Mouse (Mus musculus): ENCODE measurements around the gene Ryr3. TPM values are rescaled to one million over a fixed set of nuclear protein-coding genes. Genes with fewer than 3 reads are reported as not detected.

Gene Ryr3
- polyA plus RNA-seq, 2 experiments, result under 0.01 TPM; not detected in 1

DNA sequence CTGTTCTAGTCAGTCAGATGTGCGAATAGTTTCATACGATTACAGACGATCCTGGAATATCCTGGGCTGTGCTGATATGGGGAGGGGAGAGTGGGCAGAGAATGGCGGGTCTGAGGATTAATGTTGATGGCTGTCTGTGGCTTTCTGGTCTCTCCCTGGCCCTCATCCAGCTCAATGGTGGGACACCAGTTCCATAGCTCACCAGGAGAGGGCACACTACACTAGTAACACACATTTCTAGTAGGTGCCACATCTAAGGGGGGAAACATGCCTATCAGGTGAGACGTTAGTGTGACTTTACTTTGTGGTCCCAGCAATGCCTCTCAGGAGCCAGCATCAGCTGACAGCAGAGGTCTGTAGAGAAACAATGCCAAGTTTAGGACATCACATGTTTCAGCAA lies 451.9 kb downstream of the Ryr3 start:
- Histone ChIP-seq H3K36me3 (replicated peaks; ENCODE audit: control insufficient read depth, insufficient read depth, low read depth) (no peaks in the 10 kb centered on the region), H3K9ac (replicated peaks) (no peak overlapping the region), H3K27ac (no peak overlapping the region), H3K9me3 (ENCODE audit: control insufficient read depth, low read length) (no peaks in the 10 kb centered on the region), H3K4me1 (replicated peaks; ENCODE audit: control insufficient read depth in 2 of 2, insufficient read depth in 2 of 2, low read length in 1 of 2) (no peaks in the 10 kb centered on the region), H3K4me2 (ENCODE audit: low read depth) (no peak overlapping the region), H3K4me3 (ENCODE audit: insufficient read depth in 1 of 2, low read depth in 2 of 2, low read length in 2 of 2) (no peak overlapping the region), H3K27me3 (ENCODE audit: control insufficient read depth, insufficient read depth, low read length) (no peaks in the 10 kb centered on the region)
- DNase-seq (ENCODE audit: low read depth in 3 of 3, low spot score in 3 of 3) (no peak), ATAC-seq (ENCODE audit: insufficient read depth) (no peak)
- TF ChIP-seq CTCF (IDR thresholded peaks at IDR 0.05; ENCODE audit: low read depth), result peak; percentile 57
- TF ChIP-seq EP300 (IDR thresholded peaks at IDR 0.05; ENCODE audit: low read depth), result no peak
- 37% methylated on average over 5 of the region's 5 CpGs for WGBS (ENCODE audit: insufficient replicate concordance)

DNA sequence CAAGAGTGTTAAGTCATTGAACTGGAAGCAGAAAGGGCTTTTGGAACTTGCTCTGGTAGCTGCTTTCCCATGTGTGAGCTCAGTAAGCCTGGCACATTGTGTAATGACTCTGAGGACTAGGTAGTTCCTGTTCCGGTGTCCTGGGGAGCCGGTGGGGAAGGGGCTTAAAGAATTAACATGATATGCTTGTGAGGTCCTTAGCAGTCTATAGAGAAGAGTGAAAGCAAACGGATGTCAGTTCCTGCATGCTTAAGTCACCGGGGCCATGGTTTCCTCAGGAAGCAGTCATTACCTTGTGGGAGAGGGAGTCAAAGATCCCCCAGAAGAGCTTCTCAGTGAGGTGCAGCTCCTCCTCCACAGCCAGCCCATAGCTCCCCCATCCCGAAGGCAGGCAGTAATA lies 452.6 kb downstream of the Ryr3 start:
- Histone ChIP-seq H3K27me3 (ENCODE audit: control insufficient read depth, insufficient read depth, low read length) (no peaks in the 10 kb centered on the region), H3K4me2 (ENCODE audit: low read depth) (no peak overlapping the region), H3K9me3 (ENCODE audit: control insufficient read depth, low read length) (no peaks in the 10 kb centered on the region), H3K9ac (replicated peaks) (no peak overlapping the region), H3K36me3 (replicated peaks; ENCODE audit: control insufficient read depth, insufficient read depth, low read depth) (no peaks in the 10 kb centered on the region), H3K4me1 (replicated peaks; ENCODE audit: control insufficient read depth in 2 of 2, insufficient read depth in 2 of 2, low read length in 1 of 2) (no peaks in the 10 kb centered on the region), H3K4me3 (ENCODE audit: insufficient read depth in 1 of 2, low read depth in 2 of 2, low read length in 2 of 2) (no peak overlapping the region), H3K27ac (no peak overlapping the region)
- TF ChIP-seq EP300 (IDR thresholded peaks at IDR 0.05; ENCODE audit: low read depth) (no peak), CTCF (IDR thresholded peaks at IDR 0.05; ENCODE audit: low read depth) (no peak)
- ATAC-seq (ENCODE audit: insufficient read depth) (no peak), DNase-seq (ENCODE audit: low read depth in 3 of 3, low spot score in 3 of 3) (no peak)
- 12% methylated on average over 5 of the region's 5 CpGs for WGBS (ENCODE audit: insufficient replicate concordance)

DNA sequence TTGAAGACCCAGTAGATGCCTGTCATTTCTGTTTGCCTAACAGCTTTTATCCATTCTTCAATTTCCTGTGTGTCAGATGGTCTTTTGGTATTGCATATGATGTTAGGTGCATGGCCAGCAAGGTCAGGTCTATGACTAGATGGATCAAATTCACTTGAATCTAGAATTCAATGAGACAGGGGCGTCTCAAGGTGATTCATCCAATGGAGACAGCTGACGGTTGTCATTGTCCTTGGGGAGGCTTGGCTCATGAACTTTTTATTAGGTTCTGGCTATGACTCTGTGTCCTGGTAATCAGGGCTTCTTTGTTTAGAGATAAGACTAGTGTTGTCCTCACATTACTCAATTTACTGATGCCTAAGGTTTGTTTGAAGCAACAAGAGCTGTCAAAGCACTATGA lies 454.9 kb downstream of the Ryr3 start:
- no peak for ATAC-seq (ENCODE audit: insufficient read depth)
- TF ChIP-seq EP300 (IDR thresholded peaks at IDR 0.05; ENCODE audit: low read depth), result no peak
- TF ChIP-seq CTCF (IDR thresholded peaks at IDR 0.05; ENCODE audit: low read depth), result no peak
- no peak overlapping the region for H3K4me2 ChIP-seq (ENCODE audit: low read depth)
- no peaks in the 10 kb centered on the region for H3K4me1 ChIP-seq (replicated peaks; ENCODE audit: control insufficient read depth in 2 of 2, insufficient read depth in 2 of 2, low read length in 1 of 2)
- DNase-seq (ENCODE audit: low read depth in 3 of 3, low spot score in 3 of 3), result no peak
- H3K9me3 ChIP-seq (ENCODE audit: control insufficient read depth, low read length), result no peaks in the 10 kb centered on the region
- H3K36me3 ChIP-seq (replicated peaks; ENCODE audit: control insufficient read depth, insufficient read depth, low read depth), result no peaks in the 10 kb centered on the region
- no peak overlapping the region for H3K27ac ChIP-seq
- no peaks in the 10 kb centered on the region for H3K27me3 ChIP-seq (ENCODE audit: control insufficient read depth, insufficient read depth, low read length)
- 65% methylated on average over 2 of the region's 2 CpGs for WGBS (ENCODE audit: insufficient replicate concordance)
- H3K9ac ChIP-seq (replicated peaks), result no peak overlapping the region
- H3K4me3 ChIP-seq (ENCODE audit: insufficient read depth in 1 of 2, low read depth in 2 of 2, low read length in 2 of 2), result no peak overlapping the region

DNA sequence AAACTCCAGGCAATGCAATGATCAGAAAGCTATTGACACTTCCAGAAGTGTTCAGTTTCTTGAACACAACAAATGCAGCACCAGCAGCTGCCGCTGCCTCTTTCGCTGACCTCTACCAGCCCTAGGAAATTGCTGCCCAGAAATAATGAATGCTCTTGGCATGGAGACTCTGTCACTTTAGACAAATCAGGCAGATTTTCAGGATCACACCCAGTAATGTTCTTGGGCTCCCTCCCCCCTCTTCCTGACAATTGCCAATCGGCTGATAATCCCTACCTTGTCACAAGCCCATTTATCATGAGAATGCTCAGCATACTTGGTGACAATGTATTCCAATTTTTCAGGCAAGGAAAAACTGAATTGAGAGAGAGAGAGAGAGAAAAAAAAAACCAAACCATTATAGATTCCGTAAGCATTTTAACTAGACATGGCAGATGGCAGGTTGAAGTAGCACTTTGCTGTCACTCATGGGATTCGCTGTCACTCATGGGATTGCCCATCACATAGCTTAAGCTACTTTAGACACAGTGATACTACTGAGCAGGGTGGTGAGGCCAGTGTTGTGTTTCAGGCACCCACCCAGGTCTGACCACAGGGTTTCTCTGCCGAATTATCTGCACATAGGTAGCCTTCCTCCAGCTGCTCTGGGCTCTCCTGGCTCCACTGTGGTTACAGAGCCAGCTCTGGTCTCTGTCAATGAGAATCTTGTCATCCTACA lies 455.5 kb downstream of the Ryr3 start:
- no peak overlapping the region for H3K27ac ChIP-seq
- no peaks in the 10 kb centered on the region for H3K4me1 ChIP-seq (replicated peaks; ENCODE audit: control insufficient read depth in 2 of 2, insufficient read depth in 2 of 2, low read length in 1 of 2)
- no peak overlapping the region for H3K9ac ChIP-seq (replicated peaks)
- no peak for TF ChIP-seq CTCF (IDR thresholded peaks at IDR 0.05; ENCODE audit: low read depth)
- TF ChIP-seq EP300 (IDR thresholded peaks at IDR 0.05; ENCODE audit: low read depth), result no peak
- no peaks in the 10 kb centered on the region for H3K36me3 ChIP-seq (replicated peaks; ENCODE audit: control insufficient read depth, insufficient read depth, low read depth)
- no peaks in the 10 kb centered on the region for H3K27me3 ChIP-seq (ENCODE audit: control insufficient read depth, insufficient read depth, low read length)
- no peak overlapping the region for H3K4me2 ChIP-seq (ENCODE audit: low read depth)
- WGBS (ENCODE audit: insufficient replicate concordance), result 64% methylated on average over 6 of the region's 6 CpGs
- H3K9me3 ChIP-seq (ENCODE audit: control insufficient read depth, low read length), result no peaks in the 10 kb centered on the region
- ATAC-seq (ENCODE audit: insufficient read depth), result no peak
- no peak overlapping the region for H3K4me3 ChIP-seq (ENCODE audit: insufficient read depth in 1 of 2, low read depth in 2 of 2, low read length in 2 of 2)
- no peak for DNase-seq (ENCODE audit: low read depth in 3 of 3, low spot score in 3 of 3)

DNA sequence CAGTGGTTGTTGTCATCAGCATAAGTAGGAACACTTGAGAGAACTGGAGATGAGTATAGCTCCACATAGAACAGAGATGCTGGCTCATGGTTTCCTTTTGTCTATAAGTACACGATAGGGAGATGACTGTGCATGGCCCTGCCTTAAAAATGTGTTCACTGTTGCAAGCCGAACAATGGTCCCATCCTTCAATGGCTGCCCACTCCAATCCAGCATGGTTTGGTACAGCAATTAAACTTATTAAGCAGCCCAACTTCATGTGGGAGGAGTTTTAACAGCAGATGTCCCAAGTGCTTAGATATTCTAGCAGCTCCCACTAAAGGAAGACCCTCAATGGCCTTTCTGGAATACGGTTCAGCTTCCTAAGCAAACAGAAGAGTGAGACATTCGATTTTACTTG lies 456.2 kb downstream of the Ryr3 start:
- Histone ChIP-seq H3K27ac (no peak overlapping the region), H3K4me3 (ENCODE audit: insufficient read depth in 1 of 2, low read depth in 2 of 2, low read length in 2 of 2) (no peak overlapping the region), H3K4me1 (replicated peaks; ENCODE audit: control insufficient read depth in 2 of 2, insufficient read depth in 2 of 2, low read length in 1 of 2) (no peaks in the 10 kb centered on the region), H3K27me3 (ENCODE audit: control insufficient read depth, insufficient read depth, low read length) (no peaks in the 10 kb centered on the region), H3K4me2 (ENCODE audit: low read depth) (no peak overlapping the region), H3K9ac (replicated peaks) (no peak overlapping the region), H3K9me3 (ENCODE audit: control insufficient read depth, low read length) (no peaks in the 10 kb centered on the region), H3K36me3 (replicated peaks; ENCODE audit: control insufficient read depth, insufficient read depth, low read depth) (no peaks in the 10 kb centered on the region)
- no peak for DNase-seq (ENCODE audit: low read depth in 3 of 3, low spot score in 3 of 3)
- WGBS (ENCODE audit: insufficient replicate concordance), result 51% methylated on average over 4 of the region's 4 CpGs
- TF ChIP-seq CTCF (IDR thresholded peaks at IDR 0.05; ENCODE audit: low read depth) (no peak), EP300 (IDR thresholded peaks at IDR 0.05; ENCODE audit: low read depth) (no peak)
- no peak for ATAC-seq (ENCODE audit: insufficient read depth)
